Mouse (Mus musculus): ENCODE measurements around the gene Gna11.

Gene Gna11

GRCm38 (mm10) chr10:81542727-81543460 lies 2.1 kb downstream of the Gna11 start:
- DNase-seq (ENCODE audit: low read depth, low spot score), result no peak

- no peak for DNase-seq (ENCODE audit: low read depth, low spot score)
Measured at GRCm38 (mm10) chr10:81541803-81542202, 3.2 kb downstream of the Gna11 start.

- no peak for DNase-seq (ENCODE audit: low read depth, low spot score)
Measured at GRCm38 (mm10) chr10:81541363-81541762, 3.6 kb downstream of the Gna11 start.

GRCm38 (mm10) chr10:81538321-81539048 lies 6.5 kb downstream of the Gna11 start:
- DNase-seq (ENCODE audit: low read depth, low spot score), result peak; percentile 58

- DNase-seq (ENCODE audit: low read depth, low spot score), result no peak
Measured at GRCm38 (mm10) chr10:81537429-81537828, 7.6 kb downstream of the Gna11 start.

GRCm38 (mm10) chr10:81536734-81537133 lies 8.3 kb downstream of the Gna11 start:
- no peak for DNase-seq (ENCODE audit: low read depth, low spot score)

GRCm38 (mm10) chr10:81534826-81535225 lies 10.2 kb downstream of the Gna11 start:
- DNase-seq (ENCODE audit: low read depth, low spot score), result no peak

GRCm38 (mm10) chr10:81526779-81527178 lies 18.2 kb downstream of the Gna11 start:
- no peak for DNase-seq (ENCODE audit: low read depth, low spot score)

GRCm38 (mm10) chr10:81525017-81525694 lies 19.8 kb downstream of the Gna11 start:
- DNase-seq (ENCODE audit: low read depth, low spot score), result no peak

- peak; percentile 45 for DNase-seq (ENCODE audit: low read depth, low spot score)
Measured at GRCm38 (mm10) chr10:81524051-81524605, 20.9 kb downstream of the Gna11 start, which contains the start of gene Gna15. Gene Gna15 (minus strand): TSS chr10:81524225.

- no peak for DNase-seq (ENCODE audit: low read depth, low spot score)
Measured at GRCm38 (mm10) chr10:81523570-81523969, 21.4 kb downstream of the Gna11 start.

- no peak for DNase-seq (ENCODE audit: low read depth, low spot score)
Measured at GRCm38 (mm10) chr10:81523142-81523541, 21.8 kb downstream of the Gna11 start.

GRCm38 (mm10) chr10:81519978-81520365 lies 25.0 kb downstream of the Gna11 start:
- DNase-seq (ENCODE audit: low read depth, low spot score), result no peak

- peak; percentile 29 for DNase-seq (ENCODE audit: low read depth, low spot score)
Measured at GRCm38 (mm10) chr10:81519227-81519977, 25.6 kb downstream of the Gna11 start.

GRCm38 (mm10) chr10:81518546-81518945 lies 26.4 kb downstream of the Gna11 start:
- DNase-seq (ENCODE audit: low read depth, low spot score), result no peak

- no peak for DNase-seq (ENCODE audit: low read depth, low spot score)
Measured at GRCm38 (mm10) chr10:81517227-81517626, 27.8 kb downstream of the Gna11 start.

- no peak for DNase-seq (ENCODE audit: low read depth, low spot score)
Measured at GRCm38 (mm10) chr10:81513798-81514197, 31.2 kb downstream of the Gna11 start.

GRCm38 (mm10) chr10:81510246-81510810 lies 34.7 kb downstream of the Gna11 start:
- DNase-seq (ENCODE audit: low read depth, low spot score), result no peak

GRCm38 (mm10) chr10:81507691-81508489 lies 37.1 kb downstream of the Gna11 start:
- no peak for DNase-seq (ENCODE audit: low read depth, low spot score)

GRCm38 (mm10) chr10:81507095-81507494 lies 37.9 kb downstream of the Gna11 start:
- no peak for DNase-seq (ENCODE audit: low read depth, low spot score)
